Mouse (Mus musculus) cerebellum, adult 2 months (tissue): ENCODE measurements around the gene Ggcx.

Experiments used
- CTCF ChIP-seq: fragments of 200-500 bp; IDR thresholded peaks from 2 replicates; pipeline ENCODE4 v1.5.1; 2011; ENCODE audit warnings: low read depth, mild to moderate bottlenecking, control low read depth, low read length, moderate library complexity, borderline replicate concordance; ENCODE audit not compliant: insufficient read depth
- POLR2A ChIP-seq: fragments of 200-500 bp; IDR thresholded peaks from 2 replicates; pipeline ENCODE4 v1.6.1; 2011; ENCODE audit warnings: low read length, control low read depth, borderline replicate concordance; ENCODE audit not compliant: insufficient read depth

- TF ChIP-seq POLR2A, result no peak
- no peak for TF ChIP-seq CTCF
These were observed 42.5 kb downstream of the Ggcx start for GRCm38 (mm10) chr6:72456567-72456966.
